Mouse (Mus musculus) neural tube, embryonic 15.5 days (tissue): ENCODE measurements around the gene Slc20a1. TPM values are rescaled to one million over a fixed set of nuclear protein-coding genes. Genes with fewer than 3 reads are reported as not detected.

Experiments used
- ATAC-seq: fragments of 200-750 bp; cut with Nextera tagmentation; 2 replicates; pipeline ENCODE4 v1.8.0; 2017; ENCODE audit warnings: mild to moderate bottlenecking, moderate TSS enrichment, moderate library complexity; ENCODE audit not compliant: low FRiP score
- H3K27ac ChIP-seq: fragments of 300-500 bp; sonication (generic); replicated peaks from 2 replicates; pipeline ENCODE4 v1.5.1; 2015; ENCODE audit warnings: mild to moderate bottlenecking, inconsistent platforms
- H3K27me3 ChIP-seq: fragments of 300-500 bp; sonication (generic); replicated peaks from 2 replicates; pipeline ENCODE4 v1.6.1; 2015; ENCODE audit warnings: inconsistent platforms
- H3K36me3 ChIP-seq: fragments of 300-500 bp; sonication (generic); 2 replicates; pipeline ENCODE4 v1.6.1; 2015; ENCODE audit warnings: inconsistent platforms
- H3K4me1 ChIP-seq: fragments of 300-500 bp; sonication (generic); 2 replicates; pipeline ENCODE4 v1.6.1; 2015; ENCODE audit warnings: inconsistent platforms
- H3K4me2 ChIP-seq: fragments of 300-500 bp; sonication (generic); 2 replicates; pipeline ENCODE4 v1.6.1; 2015; ENCODE audit warnings: inconsistent platforms, mild to moderate bottlenecking, moderate library complexity
- H3K4me3 ChIP-seq: fragments of 300-500 bp; sonication (generic); replicated peaks from 2 replicates; pipeline ENCODE4 v1.5.1; 2015; ENCODE audit warnings: mild to moderate bottlenecking, inconsistent platforms
- H3K9ac ChIP-seq: fragments of 300-500 bp; sonication (generic); replicated peaks from 2 replicates; pipeline ENCODE4 v1.6.1; 2015; ENCODE audit warnings: mild to moderate bottlenecking, inconsistent platforms
- H3K9me3 ChIP-seq: fragments of 300-500 bp; sonication (generic); replicated peaks from 2 replicates; pipeline ENCODE4 v1.6.1; 2016; ENCODE audit warnings: inconsistent platforms
- WGBS: fragments of 180-500 bp; shearing (Covaris S2); methylation state at CpG from one replicate; pipeline ENCODE4 v1.1.7; 2015; ENCODE audit warnings: mixed read lengths; 5-methylcytosine and 5-hydroxymethylcytosine counted together
- polyA plus RNA-seq: library from polyadenylated mRNA; unstranded; fragments of >200 nt; fragmentation: Nextera tagmentation; extraction: Ambion mirVana; gene quantifications from 2 replicates; pipeline ENCODE4 v1.2.1, GENCODE M21; 2015

Gene Slc20a1
- polyA plus RNA-seq, 1 experiment from 2014 or later: 48.2 TPM

DNA sequence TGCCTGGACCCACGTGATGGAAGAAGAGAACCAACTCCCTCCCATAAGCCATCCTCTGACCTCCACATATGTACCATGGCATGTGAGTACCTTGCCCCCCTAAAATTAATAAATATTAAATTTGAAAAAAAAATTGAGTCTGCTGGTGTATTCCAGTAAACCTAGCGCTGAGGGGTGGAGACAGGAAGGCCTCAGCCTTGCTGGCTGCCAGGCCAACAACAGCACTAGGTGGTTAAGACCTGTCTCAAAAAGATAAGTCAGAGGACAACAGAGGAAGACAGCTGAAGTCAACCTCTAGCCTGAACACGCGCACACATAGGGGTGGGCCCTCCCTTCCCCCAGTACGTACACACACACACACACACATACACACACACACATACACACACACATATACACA is 16.2 kb downstream of the Slc20a1 start:
- WGBS: 96% methylated on average over 5 of the region's 5 CpGs
- no peaks in the 10 kb centered on the region for H3K9me3 ChIP-seq
- peaks cover 28% of the 10 kb centered on the region for H3K36me3 ChIP-seq
- no peaks in the 10 kb centered on the region for H3K4me1 ChIP-seq
- no peak overlapping the region for H3K4me3 ChIP-seq
- ATAC-seq: no peak
- H3K4me2 ChIP-seq: no peak overlapping the region
- H3K27ac ChIP-seq: no peak overlapping the region
- no peak overlapping the region for H3K9ac ChIP-seq
- H3K27me3 ChIP-seq: no peaks in the 10 kb centered on the region

DNA sequence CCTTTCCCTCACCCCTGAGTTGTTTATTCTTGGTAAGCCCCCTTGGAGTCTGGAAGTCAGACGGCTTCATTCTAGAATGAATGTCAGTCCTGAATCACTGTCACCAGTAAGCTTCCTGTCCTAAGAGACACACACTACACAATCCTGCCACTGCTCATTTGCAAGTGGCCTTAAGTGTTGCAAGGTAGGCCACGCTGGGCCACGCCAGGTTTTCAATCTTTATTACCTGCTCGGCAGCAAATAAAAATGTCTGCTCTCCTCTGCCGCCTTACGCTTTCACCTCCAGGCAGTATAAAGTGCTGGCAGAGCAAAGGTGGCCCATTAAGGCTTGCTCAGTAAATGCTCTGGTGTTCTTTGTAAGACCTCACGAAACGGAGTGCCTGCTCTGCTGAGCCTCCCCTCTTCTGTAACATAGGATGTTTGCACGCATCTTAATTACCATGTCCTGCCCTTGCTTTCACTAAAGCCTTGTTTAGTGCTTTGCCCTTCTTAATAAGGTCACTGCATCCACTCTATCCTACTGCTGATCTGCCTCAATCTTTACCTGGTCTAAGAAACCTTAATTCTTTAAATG is 19.1 kb downstream of the Slc20a1 start:
- Histone ChIP-seq H3K36me3 (no peaks in the 10 kb centered on the region), H3K4me1 (no peaks in the 10 kb centered on the region), H3K4me2 (no peak overlapping the region), H3K27me3 (no peaks in the 10 kb centered on the region), H3K9ac (no peak overlapping the region), H3K27ac (no peak overlapping the region), H3K4me3 (no peak overlapping the region), H3K9me3 (no peaks in the 10 kb centered on the region)
- WGBS: 57% methylated on average over 9 of the region's 9 CpGs
- no peak for ATAC-seq

DNA sequence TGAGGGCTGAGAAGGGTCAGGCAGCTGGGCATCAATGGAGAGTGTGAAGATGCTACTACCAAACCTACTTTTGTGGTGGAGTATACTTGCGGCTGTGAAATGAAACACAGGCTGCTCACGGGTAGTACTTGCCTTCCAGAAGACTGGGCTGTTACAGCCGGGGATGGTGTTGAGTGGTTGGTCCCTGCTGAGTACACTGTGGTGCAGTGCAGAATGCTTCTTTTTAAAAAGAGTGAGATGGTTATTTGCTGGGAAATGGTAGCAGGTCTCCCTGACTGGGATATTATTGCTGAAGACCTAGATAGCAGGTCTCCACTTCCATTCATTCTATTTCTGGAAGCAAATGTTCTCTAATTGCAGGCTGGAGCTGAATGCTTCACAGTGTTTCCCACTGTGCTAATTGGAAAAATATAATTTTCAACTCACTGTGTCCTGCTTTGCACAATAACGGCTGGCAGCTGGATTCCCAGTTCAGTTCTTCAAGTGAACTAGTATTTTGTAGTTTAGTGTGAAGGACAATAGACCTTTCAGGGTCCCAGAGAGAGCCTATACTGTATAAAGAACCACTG is 20.1 kb downstream of the Slc20a1 start:
- no peaks in the 10 kb centered on the region for H3K4me1 ChIP-seq
- H3K9ac ChIP-seq: no peak overlapping the region
- H3K4me3 ChIP-seq: no peak overlapping the region
- WGBS: 72% methylated on average over 4 of the region's 4 CpGs
- no peaks in the 10 kb centered on the region for H3K9me3 ChIP-seq
- no peak overlapping the region for H3K27ac ChIP-seq
- H3K27me3 ChIP-seq: no peaks in the 10 kb centered on the region
- no peaks in the 10 kb centered on the region for H3K36me3 ChIP-seq
- no peak overlapping the region for H3K4me2 ChIP-seq
- ATAC-seq: no peak

DNA sequence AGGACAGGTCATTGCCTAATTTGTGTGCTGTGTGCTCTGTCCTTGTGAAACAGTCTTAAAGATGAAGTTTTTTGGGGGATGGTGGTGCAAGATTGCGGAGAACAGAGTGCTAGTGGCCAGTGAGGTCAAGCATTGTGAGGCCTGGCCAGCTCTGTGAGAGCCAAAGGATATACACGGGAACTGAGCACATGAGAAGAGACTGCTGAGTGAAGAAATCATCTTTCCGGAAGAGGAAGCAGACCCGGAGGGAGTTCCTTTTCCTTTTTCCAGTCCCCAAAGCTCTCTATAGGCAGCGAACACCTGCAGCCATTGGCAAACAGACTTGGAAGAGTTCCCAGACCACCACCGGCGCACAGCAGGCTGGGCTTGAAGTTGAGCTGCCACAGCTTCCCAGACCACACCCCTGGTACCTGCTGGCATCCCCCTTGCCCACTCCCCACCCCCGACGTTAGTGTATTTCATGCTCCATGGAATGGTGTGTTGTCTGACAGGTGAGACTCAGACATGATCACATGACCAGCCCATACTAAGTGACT is 22.6 kb downstream of the Slc20a1 start:
- Histone ChIP-seq H3K4me3 (no peak overlapping the region), H3K9me3 (no peaks in the 10 kb centered on the region), H3K27me3 (no peaks in the 10 kb centered on the region), H3K27ac (no peak overlapping the region), H3K4me2 (no peak overlapping the region), H3K36me3 (no peaks in the 10 kb centered on the region), H3K4me1 (no peaks in the 10 kb centered on the region), H3K9ac (no peak overlapping the region)
- WGBS: 77% methylated on average over 9 of the region's 9 CpGs
- ATAC-seq: no peak

- H3K27ac ChIP-seq: no peak overlapping the region
- H3K4me2 ChIP-seq: no peak overlapping the region
- H3K4me3 ChIP-seq: no peak overlapping the region
- no peaks in the 10 kb centered on the region for H3K27me3 ChIP-seq
- WGBS: 90% methylated on average over 4 of the region's 4 CpGs
- no peaks in the 10 kb centered on the region for H3K36me3 ChIP-seq
- ATAC-seq: no peak
- no peak overlapping the region for H3K9ac ChIP-seq
- H3K9me3 ChIP-seq: no peaks in the 10 kb centered on the region
- no peaks in the 10 kb centered on the region for H3K4me1 ChIP-seq
These were observed 25.6 kb downstream of the Slc20a1 start for GRCm38 (mm10) chr2:129224178-129224577.

DNA sequence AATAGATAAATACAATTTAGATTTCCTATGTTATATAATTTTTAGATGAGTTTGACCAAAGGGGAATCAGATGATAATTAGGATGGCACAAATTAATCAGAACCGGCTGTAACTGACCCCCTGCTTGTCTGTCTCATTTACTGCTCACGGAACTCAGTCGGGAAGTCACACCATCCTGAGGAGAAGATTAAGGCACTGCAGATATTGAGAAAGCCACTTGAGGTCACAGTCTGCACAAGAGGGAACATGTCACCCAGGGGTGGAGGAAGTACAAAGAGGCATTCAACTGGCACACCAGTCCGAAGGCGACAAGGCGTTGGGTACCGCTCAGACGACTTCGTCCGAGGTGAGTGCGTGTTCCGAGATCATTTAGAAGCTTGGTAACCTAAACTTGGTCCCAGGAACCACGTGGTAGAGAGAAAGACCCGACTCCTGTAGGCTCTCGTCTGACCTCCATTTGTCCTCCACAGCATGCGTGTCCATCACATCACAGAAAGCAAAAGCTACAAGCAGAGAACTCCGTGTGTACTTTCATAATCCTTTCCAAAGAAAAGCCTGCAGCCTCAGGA is 26.8 kb downstream of the Slc20a1 start:
- H3K4me3 ChIP-seq: no peak overlapping the region
- no peak overlapping the region for H3K27ac ChIP-seq
- no peak for ATAC-seq
- H3K9ac ChIP-seq: no peak overlapping the region
- no peaks in the 10 kb centered on the region for H3K4me1 ChIP-seq
- no peak overlapping the region for H3K4me2 ChIP-seq
- no peaks in the 10 kb centered on the region for H3K9me3 ChIP-seq
- no peaks in the 10 kb centered on the region for H3K27me3 ChIP-seq
- 85% methylated on average over 17 of the region's 17 CpGs for WGBS
- H3K36me3 ChIP-seq: no peaks in the 10 kb centered on the region

DNA sequence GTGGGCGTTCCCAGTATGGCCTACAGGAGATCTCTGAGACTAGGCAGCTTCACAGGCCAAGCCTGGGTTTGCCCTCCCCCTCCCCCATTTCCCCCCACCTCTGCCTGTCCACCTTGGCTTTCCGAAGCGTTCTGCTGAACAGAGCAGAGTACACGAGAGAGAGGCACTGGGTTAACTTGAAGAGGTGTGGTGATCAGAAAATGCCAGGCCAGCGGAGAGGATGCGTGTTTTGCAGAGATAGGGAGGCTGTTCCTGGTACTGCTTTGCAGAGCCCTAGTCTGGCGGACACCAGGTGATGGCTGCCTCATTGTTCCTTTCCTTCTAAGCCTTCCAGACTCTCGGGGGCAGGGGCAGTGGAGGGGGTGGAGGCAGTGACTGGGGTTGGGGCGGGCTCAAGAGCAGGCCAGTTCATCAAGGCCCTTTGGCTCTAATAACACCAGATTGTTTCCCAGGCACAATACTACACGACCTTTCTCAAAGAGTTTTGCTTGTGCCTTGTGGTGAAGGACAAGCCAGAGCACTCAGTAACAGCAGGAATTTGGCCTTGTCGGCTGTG is 27.8 kb downstream of the Slc20a1 start:
- H3K36me3 ChIP-seq: no peaks in the 10 kb centered on the region
- H3K4me1 ChIP-seq: no peaks in the 10 kb centered on the region
- H3K27me3 ChIP-seq: no peaks in the 10 kb centered on the region
- no peak for ATAC-seq
- WGBS: 73% methylated on average over 11 of the region's 11 CpGs
- no peak overlapping the region for H3K9ac ChIP-seq
- H3K9me3 ChIP-seq: no peaks in the 10 kb centered on the region
- H3K4me3 ChIP-seq: no peak overlapping the region
- no peak overlapping the region for H3K4me2 ChIP-seq
- H3K27ac ChIP-seq: no peak overlapping the region

GRCm38 (mm10) chr2:129227011-129227529 is 28.5 kb downstream of the Slc20a1 start:
- no peaks in the 10 kb centered on the region for H3K4me1 ChIP-seq
- H3K9me3 ChIP-seq: no peaks in the 10 kb centered on the region
- H3K4me2 ChIP-seq: no peak overlapping the region
- no peaks in the 10 kb centered on the region for H3K27me3 ChIP-seq
- no peak overlapping the region for H3K9ac ChIP-seq
- H3K36me3 ChIP-seq: no peaks in the 10 kb centered on the region
- no peak overlapping the region for H3K27ac ChIP-seq
- no peak for ATAC-seq
- 77% methylated on average over 7 of the region's 7 CpGs for WGBS
- H3K4me3 ChIP-seq: no peak overlapping the region

DNA sequence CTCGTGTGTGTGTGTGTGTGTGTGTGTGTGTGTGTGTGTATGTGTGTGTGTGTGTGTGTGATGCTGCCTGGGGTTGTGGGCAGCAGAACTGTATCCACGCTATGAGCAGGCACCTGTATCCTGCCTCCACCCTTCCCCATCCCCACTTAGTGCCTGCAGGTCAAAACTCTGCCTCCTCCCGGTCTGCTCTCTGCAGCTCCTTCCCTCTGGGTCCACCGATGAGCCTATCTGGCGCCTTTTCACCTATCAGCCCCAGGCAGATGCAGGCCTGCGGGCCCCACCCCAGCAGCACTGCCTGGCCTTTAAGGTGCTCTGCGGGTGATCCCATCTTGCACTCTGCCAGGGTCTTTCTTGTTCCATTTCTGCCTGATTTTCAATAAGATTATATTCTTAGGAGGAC is 29.1 kb downstream of the Slc20a1 start:
- H3K9me3 ChIP-seq: no peaks in the 10 kb centered on the region
- no peaks in the 10 kb centered on the region for H3K27me3 ChIP-seq
- H3K36me3 ChIP-seq: no peaks in the 10 kb centered on the region
- no peaks in the 10 kb centered on the region for H3K4me1 ChIP-seq
- H3K4me2 ChIP-seq: no peak overlapping the region
- H3K4me3 ChIP-seq: no peak overlapping the region
- no peak overlapping the region for H3K27ac ChIP-seq
- WGBS: 81% methylated on average over 5 of the region's 7 CpGs
- no peak overlapping the region for H3K9ac ChIP-seq
- ATAC-seq: no peak

DNA sequence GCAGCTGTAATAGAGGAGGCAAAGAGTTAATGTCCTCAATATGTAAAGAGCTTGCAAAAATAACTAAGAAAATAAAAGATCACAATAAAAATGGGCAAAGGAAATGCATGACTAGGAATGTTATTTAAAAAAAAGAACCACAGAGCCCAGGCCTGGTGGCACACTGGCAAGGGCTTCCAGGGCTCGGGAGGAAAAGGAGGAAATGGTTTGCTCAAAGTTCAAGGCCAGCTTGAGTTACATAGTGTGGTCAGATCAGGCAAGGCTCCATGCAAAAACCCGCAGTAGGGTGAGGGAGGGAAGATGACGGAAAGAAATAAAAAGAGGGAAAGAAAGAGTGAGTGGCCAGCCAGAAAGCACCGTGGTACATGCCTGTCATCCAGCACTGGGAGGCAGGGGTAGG is 30.0 kb downstream of the Slc20a1 start:
- Histone ChIP-seq H3K9ac (no peak overlapping the region), H3K27ac (no peak overlapping the region), H3K9me3 (no peaks in the 10 kb centered on the region), H3K4me2 (no peak overlapping the region), H3K4me1 (no peaks in the 10 kb centered on the region), H3K4me3 (no peak overlapping the region), H3K36me3 (no peaks in the 10 kb centered on the region), H3K27me3 (no peaks in the 10 kb centered on the region)
- WGBS: 88% methylated on average over 4 of the region's 4 CpGs
- ATAC-seq: no peak

GRCm38 (mm10) chr2:129229316-129229715 is 30.8 kb downstream of the Slc20a1 start:
- ATAC-seq: no peak
- no peak overlapping the region for H3K4me3 ChIP-seq
- H3K36me3 ChIP-seq: no peaks in the 10 kb centered on the region
- H3K27ac ChIP-seq: no peak overlapping the region
- H3K27me3 ChIP-seq: no peaks in the 10 kb centered on the region
- no peak overlapping the region for H3K4me2 ChIP-seq
- WGBS: 92% methylated on average over 7 of the region's 7 CpGs
- no peaks in the 10 kb centered on the region for H3K9me3 ChIP-seq
- no peaks in the 10 kb centered on the region for H3K4me1 ChIP-seq
- no peak overlapping the region for H3K9ac ChIP-seq

DNA sequence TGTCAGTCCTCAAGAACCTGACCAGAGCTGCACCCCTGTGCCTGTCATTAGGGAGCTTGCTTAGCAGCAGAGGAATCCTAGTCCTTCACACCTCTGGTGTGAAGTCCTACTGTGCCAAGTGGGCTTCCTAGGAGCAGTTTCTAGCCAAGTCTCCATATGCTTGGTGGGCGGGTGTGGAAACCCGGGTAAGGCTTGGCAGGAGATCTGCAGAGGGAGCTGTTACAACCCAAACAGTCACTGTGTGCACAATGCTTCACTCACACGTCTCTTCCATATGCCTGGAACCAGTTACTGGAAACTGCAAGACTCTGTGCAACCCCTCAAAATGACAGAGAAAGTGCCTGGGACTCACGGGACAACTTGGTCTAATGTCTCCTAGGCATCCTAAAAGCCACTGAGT is 33.5 kb downstream of the Slc20a1 start:
- H3K27me3 ChIP-seq: no peaks in the 10 kb centered on the region
- 69% methylated on average over 4 of the region's 4 CpGs for WGBS
- H3K9ac ChIP-seq: no peak overlapping the region
- ATAC-seq: no peak
- H3K36me3 ChIP-seq: no peaks in the 10 kb centered on the region
- H3K4me1 ChIP-seq: no peaks in the 10 kb centered on the region
- no peak overlapping the region for H3K4me3 ChIP-seq
- no peaks in the 10 kb centered on the region for H3K9me3 ChIP-seq
- no peak overlapping the region for H3K27ac ChIP-seq
- H3K4me2 ChIP-seq: no peak overlapping the region
